Mouse (Mus musculus) left cerebral cortex, adult 2 months (tissue): ENCODE data around the gene Fgfr2. TPM values are rescaled to one million over a fixed set of nuclear protein-coding genes. Genes with fewer than 3 reads are reported as not detected.
"Not testable (repeated sequence)": the region's sequence is repeated elsewhere in the genome, so short reads cannot be mapped to it uniquely, and the experiment has no call there.

Experiments
- DNase-seq, 2 experiments: peaks; one replicate each; pipeline ENCODE4 v3.0.0; 2021 to 2022; ENCODE audit warnings: low spot score in 2 of 2, mixed read lengths in 1 of 2; ENCODE audit errors: extremely low spot score in 1 of 2
- H3K27ac ChIP-seq: fragments of 200-600 bp; 2 replicates; pipeline ENCODE4 v1.8.1; 2022
- H3K4me3 ChIP-seq: fragments of 200-600 bp; 2 replicates; pipeline ENCODE4 v1.8.1; 2022
- CTCF ChIP-seq: fragments of 200-600 bp; IDR thresholded peaks from 2 replicates; pipeline ENCODE4 v1.8.1; 2022; ENCODE audit warnings: antibody characterized with exemption, mild to moderate bottlenecking, moderate library complexity
- intact Hi-C: fragments of 180-260 bp; cut with DNase I; formaldehyde crosslinking; loops from one replicate; pipeline ENCODE4 v1.15.1; 2025
- total RNA-seq, 2 experiments: library from RNA; stranded (reverse); gene quantifications; 2 replicates each; pipeline ENCODE4 v1.2.3; 2021

The Fgfr2 gene
- total RNA-seq, 2 experiments from 2014 or later, result 47.3 to 47.4 TPM

DNA sequence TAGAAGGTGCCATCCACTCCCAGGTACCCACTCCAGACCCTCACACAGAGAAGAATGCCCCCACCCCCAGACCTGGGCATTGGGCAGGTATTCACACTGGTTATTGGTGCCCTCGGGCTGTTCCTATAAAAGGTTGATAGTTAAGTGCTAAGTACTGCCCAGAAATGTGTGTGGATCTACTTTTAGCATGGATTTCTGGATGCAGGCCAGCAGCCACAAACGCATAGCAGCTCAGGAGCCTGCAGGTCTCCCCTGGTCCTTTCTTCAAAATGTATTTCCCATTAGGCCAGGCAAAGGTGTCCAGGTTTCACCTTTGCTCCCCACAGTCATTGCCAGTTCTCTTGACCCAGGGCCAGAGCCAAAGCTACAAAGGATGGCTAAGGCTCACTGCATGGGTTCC, 614.0 kb downstream of the Fgfr2 start:
- no peak overlapping the region for H3K4me3 ChIP-seq
- intact Hi-C loops, result no loop called here
- no peak for DNase-seq
- no peak for TF ChIP-seq CTCF
- H3K27ac ChIP-seq, result no peak overlapping the region

DNA sequence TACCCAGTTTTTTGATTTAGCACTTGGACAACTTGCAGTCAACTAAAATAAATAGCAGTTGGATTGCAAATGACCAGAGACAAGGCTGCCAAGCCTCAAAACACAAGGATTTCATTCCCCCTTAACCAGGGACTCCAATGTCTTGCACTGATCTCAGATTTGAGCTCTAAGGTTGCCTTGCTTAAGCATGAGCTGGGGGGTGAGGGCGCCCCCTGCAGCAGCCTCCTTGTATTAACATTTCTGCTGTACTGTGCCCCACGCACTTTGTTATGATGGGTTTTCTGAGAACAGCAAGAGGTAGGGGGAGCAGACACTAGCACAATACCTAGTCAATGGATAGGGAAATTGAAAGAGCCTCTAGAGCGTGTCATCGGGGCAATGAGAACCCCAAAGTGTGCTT, 615.8 kb downstream of the Fgfr2 start:
- Histone ChIP-seq H3K4me3 (no peak overlapping the region), H3K27ac (no peak overlapping the region)
- no peak for DNase-seq
- intact Hi-C loops, result no loop called here
- peak; percentile 45 for TF ChIP-seq CTCF

DNA sequence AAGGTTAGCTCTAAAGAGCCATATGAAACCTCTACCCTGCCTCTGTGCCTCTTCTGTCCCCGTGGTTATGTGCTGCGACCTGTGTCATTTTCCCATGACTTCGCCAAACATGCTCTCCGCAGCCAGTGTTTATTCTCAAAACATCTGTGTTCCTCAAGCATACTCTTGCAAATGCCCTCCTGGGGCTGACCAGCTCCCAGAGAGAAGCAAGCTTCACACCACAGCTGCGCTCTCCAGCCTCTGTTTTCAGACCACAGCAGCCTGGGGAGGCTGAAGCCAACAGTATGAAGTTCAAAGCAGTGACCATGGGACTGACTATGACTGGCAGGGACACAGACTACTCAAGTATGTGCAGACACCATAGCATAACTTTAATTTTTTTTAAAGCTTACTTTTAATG, 616.9 kb downstream of the Fgfr2 start:
- DNase-seq, result no peak
- intact Hi-C loops, result no loop called here
- no peak for TF ChIP-seq CTCF
- H3K4me3 ChIP-seq, result no peak overlapping the region
- no peak overlapping the region for H3K27ac ChIP-seq

DNA sequence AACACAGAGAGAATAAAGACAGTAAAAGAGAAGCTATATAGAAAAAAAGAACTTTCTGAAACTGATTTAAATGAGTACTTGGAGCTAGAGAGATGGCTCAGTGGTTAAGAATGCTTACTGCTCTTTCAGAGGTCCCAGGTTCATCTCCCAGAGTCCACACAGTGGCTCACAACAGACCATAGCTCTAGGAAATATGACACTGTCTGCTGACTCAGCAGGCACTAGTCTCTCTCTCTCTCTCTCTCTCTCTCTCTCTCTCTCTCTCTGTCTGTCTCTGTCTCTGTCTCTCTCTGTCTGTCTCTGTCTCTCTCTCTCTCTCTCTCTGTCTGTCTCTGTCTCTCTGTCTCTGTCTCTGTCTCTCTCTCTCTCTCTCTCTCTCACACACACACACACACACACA, 620.7 kb downstream of the Fgfr2 start:
- H3K4me3 ChIP-seq, intact Hi-C loops, H3K27ac ChIP-seq, DNase-seq: not testable (repeated sequence)

DNA sequence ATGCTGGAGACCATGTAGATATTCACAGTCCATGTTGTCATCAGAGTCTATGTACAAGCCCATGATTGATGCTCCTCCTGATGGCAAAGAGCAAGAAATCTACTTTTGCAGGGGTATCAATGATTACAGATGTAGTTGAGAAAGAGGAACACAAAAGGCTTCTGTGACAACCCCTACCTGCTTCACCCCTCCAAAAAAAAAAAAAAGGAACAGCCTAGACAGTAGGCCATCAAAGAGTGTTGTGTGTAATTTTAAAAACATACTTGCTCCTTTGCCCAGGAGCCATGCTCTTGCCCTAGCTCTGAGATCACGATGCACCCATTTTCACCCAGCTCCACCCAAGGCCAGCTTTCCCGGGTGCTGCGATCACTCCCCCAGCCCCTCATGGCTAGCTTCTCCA, 626.0 kb downstream of the Fgfr2 start:
- intact Hi-C loops, result no loop called here

DNA sequence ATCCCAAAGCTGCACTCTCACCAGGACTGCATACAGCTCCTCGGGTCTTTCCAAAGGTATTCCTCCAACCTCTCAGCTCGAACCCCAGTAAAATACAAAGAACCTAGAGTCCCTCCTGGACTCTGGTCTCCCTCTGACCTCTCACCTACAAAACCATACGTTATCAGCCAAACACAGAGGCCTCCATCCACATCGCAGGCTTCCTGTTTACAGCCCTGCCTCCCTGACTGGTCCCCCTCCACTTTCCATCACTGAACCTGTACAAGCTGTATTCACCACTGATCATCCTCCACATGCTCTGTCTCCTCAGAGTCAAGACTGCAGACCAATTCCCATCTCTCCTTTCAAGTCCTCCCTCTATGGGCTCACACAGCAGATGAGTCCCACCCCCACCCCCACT, 628.9 kb downstream of the Fgfr2 start:
- no peak overlapping the region for H3K4me3 ChIP-seq
- intact Hi-C loops, result no loop called here
- no peak overlapping the region for H3K27ac ChIP-seq
- TF ChIP-seq CTCF, result no peak
- DNase-seq, result no peak

More for the DNA sequence above, 626.0 kb downstream of the Fgfr2 start:
- Histone ChIP-seq H3K4me3 (no peak overlapping the region), H3K27ac (no peak overlapping the region)
- DNase-seq, result no peak
- TF ChIP-seq CTCF, result no peak

DNA sequence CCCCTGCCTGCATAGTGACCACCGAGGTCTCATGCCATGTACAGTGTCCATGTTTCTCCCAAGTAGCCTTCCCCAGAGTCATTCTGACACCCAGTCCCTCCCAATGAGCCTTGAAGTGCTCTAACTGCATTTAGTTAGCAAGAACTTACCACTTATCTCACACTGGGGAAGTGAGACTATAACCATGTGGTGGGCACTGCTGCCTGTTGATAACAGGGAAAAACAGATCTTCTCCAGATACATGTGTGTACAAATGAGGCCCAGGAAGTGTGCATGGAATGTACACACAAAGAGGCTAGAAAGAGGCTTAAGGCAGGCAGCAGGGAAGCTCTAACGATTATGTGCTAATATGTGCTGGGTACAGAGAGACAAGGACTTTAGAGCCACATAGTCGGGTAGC, 629.5 kb downstream of the Fgfr2 start:
- no peak for DNase-seq
- intact Hi-C loops, result no loop called here
- no peak overlapping the region for H3K4me3 ChIP-seq
- TF ChIP-seq CTCF, result no peak
- no peak overlapping the region for H3K27ac ChIP-seq

DNA sequence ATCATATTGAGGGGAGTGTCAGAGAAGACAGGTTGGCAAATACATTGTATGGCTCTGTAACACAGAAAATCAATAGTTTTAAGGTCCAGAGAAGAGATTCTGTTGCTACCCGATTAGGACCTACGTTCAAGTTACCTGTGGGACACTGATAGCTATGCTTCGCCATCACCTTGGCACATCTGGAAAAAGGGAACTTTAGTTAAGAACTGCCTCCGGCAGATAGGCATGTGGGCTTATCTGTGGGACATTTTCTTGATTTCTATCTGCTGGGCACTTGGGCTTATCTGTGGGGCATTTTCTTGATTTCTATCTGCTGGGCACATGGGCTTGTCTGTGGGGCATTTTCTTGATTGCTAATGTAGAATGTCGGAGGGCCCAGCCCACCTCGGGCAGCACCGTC, 631.2 kb downstream of the Fgfr2 start:
- H3K4me3 ChIP-seq, result no peak overlapping the region
- no peak for TF ChIP-seq CTCF
- DNase-seq, result no peak
- intact Hi-C loops, result no loop called here
- H3K27ac ChIP-seq, result no peak overlapping the region

DNA sequence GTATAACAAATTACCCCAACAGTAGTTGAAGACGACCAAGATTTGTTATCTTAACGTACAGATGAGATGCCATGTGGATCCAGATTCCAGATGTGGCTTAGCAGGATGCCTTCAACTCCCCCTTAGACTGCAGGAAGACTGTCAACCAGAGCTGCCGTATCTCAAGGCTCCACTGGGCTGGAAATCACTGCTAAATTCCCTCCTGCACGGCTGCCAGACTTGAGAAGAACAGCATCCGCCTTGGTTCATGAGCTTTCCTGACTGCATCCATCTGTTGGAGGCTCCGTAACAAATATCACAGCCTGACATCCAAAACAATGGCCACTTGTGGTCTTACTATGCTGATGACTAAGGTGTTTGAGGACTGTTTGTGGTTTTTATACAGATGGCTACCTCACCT, 635.8 kb downstream of the Fgfr2 start:
- intact Hi-C loops, result no loop called here
- H3K4me3 ChIP-seq, result no peak overlapping the region
- no peak for DNase-seq
- no peak overlapping the region for H3K27ac ChIP-seq
- no peak for TF ChIP-seq CTCF

DNA sequence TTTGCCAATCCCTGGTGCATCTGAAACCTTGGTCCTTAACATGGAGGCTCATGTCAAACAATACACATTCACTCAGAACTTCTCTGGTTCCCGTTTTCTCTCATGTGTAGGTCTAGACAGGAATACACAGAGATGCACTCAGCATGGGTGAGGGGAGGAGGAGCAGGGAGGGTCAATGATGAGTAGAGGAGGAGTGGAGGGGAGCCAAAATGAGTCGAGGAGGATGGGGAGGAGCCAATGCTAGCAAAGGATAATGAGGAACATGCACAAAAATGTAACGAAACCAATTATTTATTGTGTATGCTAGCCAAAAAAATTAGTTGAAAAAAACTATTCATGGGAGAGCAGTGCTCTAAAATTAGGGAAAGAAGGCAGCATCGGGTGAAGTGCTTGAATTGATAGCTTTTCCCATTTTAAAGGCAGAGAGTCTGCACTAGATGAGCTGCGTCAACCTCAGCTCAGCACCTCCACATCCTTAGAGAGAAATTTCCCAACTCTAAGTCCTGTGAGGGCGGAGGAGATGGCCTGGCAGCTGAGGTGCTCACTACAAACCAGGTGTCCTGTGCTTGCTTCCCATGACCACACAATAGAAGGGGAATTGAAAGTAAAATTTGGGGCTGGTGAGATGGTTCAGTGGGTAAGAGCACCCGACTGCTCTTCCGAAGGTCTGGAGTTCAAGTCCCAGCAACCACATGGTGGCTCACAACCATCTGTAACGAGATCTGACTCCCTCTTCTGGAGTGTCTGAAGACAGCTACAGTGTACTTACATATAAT, 636.6 kb downstream of the Fgfr2 start:
- H3K27ac ChIP-seq, result no peak overlapping the region
- DNase-seq, result no peak
- no peak overlapping the region for H3K4me3 ChIP-seq
- no peak for TF ChIP-seq CTCF
- intact Hi-C loops, result no loop called here

DNA sequence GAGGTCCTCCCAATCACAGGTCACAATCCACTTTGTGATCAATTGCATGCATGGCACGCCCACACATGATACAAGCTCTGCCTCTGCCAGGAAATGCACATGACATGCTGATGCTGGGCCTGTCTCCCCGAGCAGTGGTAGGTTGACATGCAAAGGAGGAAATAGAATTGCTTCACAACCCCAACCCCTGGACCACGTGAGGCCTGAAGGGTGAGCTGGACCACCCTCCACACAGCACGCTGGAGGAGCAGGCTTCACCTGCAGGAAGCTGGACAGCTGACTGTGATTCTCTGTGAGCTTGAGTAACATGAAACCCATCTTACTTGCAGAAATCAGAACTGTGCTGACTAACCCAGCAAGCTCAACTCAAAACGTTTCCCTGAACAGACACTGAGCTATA, 638.7 kb downstream of the Fgfr2 start:
- no peak overlapping the region for H3K4me3 ChIP-seq
- DNase-seq, result no peak
- no peak overlapping the region for H3K27ac ChIP-seq
- no peak for TF ChIP-seq CTCF
- intact Hi-C loops, result no loop called here

DNA sequence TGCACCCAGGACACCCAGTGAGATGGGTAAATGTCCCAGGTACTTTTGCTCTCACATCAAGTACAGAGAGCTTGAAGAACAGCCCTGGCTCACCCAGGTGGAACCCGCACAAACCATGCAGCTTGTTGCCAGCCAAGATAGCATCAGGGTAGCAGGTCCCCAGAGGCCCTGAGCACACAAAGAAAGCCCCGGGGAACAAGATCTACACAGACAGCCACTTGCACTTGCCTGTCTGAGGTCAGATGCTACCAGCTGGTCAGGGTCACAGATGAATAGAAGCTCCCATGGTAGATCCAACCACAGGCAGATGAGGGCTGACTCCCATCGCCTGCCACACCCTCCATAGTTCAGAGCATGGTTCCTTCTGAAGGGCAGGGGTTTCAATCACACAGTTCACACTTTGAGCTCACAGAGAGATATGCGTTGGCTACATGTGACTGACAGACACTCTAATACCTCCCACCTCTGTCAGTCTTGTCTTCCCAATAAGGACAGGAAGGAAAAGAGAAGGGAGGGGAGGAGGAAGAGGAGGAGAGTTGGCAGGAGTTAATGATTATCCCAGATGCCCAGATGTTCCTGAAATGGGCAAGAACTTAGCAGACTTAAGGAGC, 642.3 kb downstream of the Fgfr2 start:
- Histone ChIP-seq H3K4me3 (no peak overlapping the region), H3K27ac (no peak overlapping the region)
- no peak for DNase-seq
- intact Hi-C loops, result no loop called here
- no peak for TF ChIP-seq CTCF

DNA sequence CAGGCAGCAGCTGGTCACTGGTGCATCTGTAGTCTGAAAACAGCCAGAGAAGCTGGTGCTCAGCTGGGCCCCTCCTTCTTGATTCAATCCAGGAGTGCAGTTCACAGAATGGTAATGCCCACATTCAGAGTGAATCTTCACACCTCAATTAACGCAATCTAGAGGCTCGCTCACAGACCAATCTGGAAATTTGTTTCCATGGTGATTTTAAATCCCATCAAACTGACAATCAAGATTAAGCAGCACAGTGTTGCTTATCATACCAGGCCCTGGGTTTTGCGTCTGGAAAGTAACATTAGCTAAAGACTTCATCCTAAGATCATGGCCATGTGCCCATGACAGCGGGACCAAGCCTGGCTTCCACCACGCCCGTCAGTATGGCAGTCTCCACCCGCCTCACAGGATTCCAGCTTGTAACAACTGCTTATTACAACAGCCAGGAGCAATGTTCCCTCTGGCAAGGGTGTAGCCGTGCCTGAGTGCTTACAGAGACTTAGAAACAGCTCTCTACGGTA, 644.8 kb downstream of the Fgfr2 start:
- no peak for TF ChIP-seq CTCF
- H3K27ac ChIP-seq, result no peak overlapping the region
- DNase-seq, result no peak
- H3K4me3 ChIP-seq, result no peak overlapping the region
- intact Hi-C loops, result no loop called here
